ENCODE assay signal across 8 mouse cellular contexts in the genomic region with DNA sequence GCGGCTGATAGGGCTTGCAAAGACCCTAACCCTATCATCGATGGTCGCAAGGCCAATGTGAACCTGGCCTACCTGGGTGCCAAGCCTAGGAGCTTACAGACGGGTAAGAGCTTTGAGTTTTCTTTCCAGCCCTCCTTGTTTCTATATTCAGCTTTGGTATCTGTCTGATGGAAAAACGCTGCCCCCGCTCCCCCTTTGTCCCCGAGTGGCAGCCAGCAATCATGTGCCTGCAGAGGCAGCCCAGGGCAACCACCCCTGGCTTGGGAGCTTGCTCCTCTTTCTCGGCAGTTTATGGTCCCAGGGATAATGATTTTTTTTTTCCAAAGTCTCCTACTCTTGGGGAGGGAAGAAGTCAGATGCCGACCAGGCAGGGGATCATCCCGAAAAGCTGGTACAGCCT. TPM values are rescaled to one million over a fixed set of nuclear protein-coding genes. Genes with fewer than 3 reads are reported as not detected.
A peak's percentile ranks its signal among the peaks of the same experiment; 100 is the strongest.
DNase-seq lines count a peak whose midpoint lies in the region; ATAC-seq and TF ChIP-seq lines count a peak whose summit lies in the region.

No protein-coding gene starts in this region.

- TF ChIP-seq POLR2A in kidney, adult 2 months (IDR thresholded peaks at IDR 0.05; ENCODE audit: low read depth, low read length): no peak

- peak overlapping the region; percentile 91 for H3K4me2 ChIP-seq in midbrain, embryonic 12.5 days (replicated peaks)

- no peak for DNase-seq in kidney, adult 2 months
- DNase-seq in kidney, postnatal 14 days: no peak
- no peak for DNase-seq in embryonic facial prominence, embryonic 10.5 days (ENCODE audit: low spot score)
- no peak for DNase-seq in hindbrain, embryonic 10.5 days (ENCODE audit: low spot score)
- no peak for DNase-seq in yolk sac, embryonic 10.5 days (ENCODE audit: low spot score)
- no peak for DNase-seq in MN1 (ENCODE audit: low spot score)
- no peak for DNase-seq in right cerebral cortex, postnatal 25 days

- no peak for TF ChIP-seq CTCF in kidney, adult 2 months (conservative IDR thresholded peaks at IDR 0.05; ENCODE audit: insufficient read depth, insufficient read length, low read depth, low read length)

- peak overlapping the region; percentile 76 for H3K9ac ChIP-seq in midbrain, embryonic 12.5 days (replicated peaks)

- no peak for ATAC-seq in midbrain, embryonic 12.5 days (ENCODE audit: low FRiP score, low read depth)

- WGBS in kidney, adult 2 months: 69% methylated on average over 10 of the region's 10 CpGs
- 34% methylated on average over 10 of the region's 10 CpGs for WGBS in embryonic facial prominence, embryonic 10.5 days
- WGBS in hindbrain, embryonic 10.5 days: 34% methylated on average over 10 of the region's 10 CpGs
- 21% methylated on average over 10 of the region's 10 CpGs for WGBS in midbrain, embryonic 12.5 days

- H3K27me3 ChIP-seq in kidney, adult 2 months (replicated peaks; ENCODE audit: control insufficient read depth, insufficient read depth, low read length): no peaks in the 10 kb centered on the region
- H3K27me3 ChIP-seq in embryonic facial prominence, embryonic 10.5 days (replicated peaks; ENCODE audit: low read depth, poor library complexity, severe bottlenecking): peaks cover 35% of the 10 kb centered on the region
- peaks cover 30% of the 10 kb centered on the region for H3K27me3 ChIP-seq in hindbrain, embryonic 10.5 days (ENCODE audit: insufficient read depth, poor library complexity, severe bottlenecking)
- peaks cover 35% of the 10 kb centered on the region for H3K27me3 ChIP-seq in midbrain, embryonic 12.5 days

- H3K9me3 ChIP-seq in embryonic facial prominence, embryonic 10.5 days: no peaks in the 10 kb centered on the region
- no peaks in the 10 kb centered on the region for H3K9me3 ChIP-seq in hindbrain, embryonic 10.5 days
- no peaks in the 10 kb centered on the region for H3K9me3 ChIP-seq in midbrain, embryonic 12.5 days

- peak overlapping the region; percentile 82; the same call in 1 of the 2 replicates for H3K4me3 ChIP-seq in kidney, adult 2 months (ENCODE audit: insufficient read depth, low read depth, low read length)
- H3K4me3 ChIP-seq in embryonic facial prominence, embryonic 10.5 days: peak overlapping the region; percentile 81
- H3K4me3 ChIP-seq in hindbrain, embryonic 10.5 days: peak overlapping the region; percentile 86
- H3K4me3 ChIP-seq in midbrain, embryonic 12.5 days: peak overlapping the region; percentile 84

- no peak overlapping the region for H3K27ac ChIP-seq in kidney, adult 2 months (ENCODE audit: insufficient read depth, low read depth, low read length)
- peak overlapping the region; percentile 90 for H3K27ac ChIP-seq in embryonic facial prominence, embryonic 10.5 days (replicated peaks)
- H3K27ac ChIP-seq in hindbrain, embryonic 10.5 days: peak overlapping the region; percentile 96
- 0 out of 2 replicates have a peak overlapping the region, but pooled peaks have one; percentile 79 for H3K27ac ChIP-seq in midbrain, embryonic 12.5 days (replicated peaks)

- H3K4me1 ChIP-seq in kidney, adult 2 months (ENCODE audit: control insufficient read depth, insufficient read depth, low read length): no peaks in the 10 kb centered on the region; the same call in 1 of the 2 replicates
- H3K4me1 ChIP-seq in embryonic facial prominence, embryonic 10.5 days: peaks cover 84% of the 10 kb centered on the region
- peaks cover 85% of the 10 kb centered on the region for H3K4me1 ChIP-seq in hindbrain, embryonic 10.5 days (replicated peaks)
- peaks cover 64% of the 10 kb centered on the region for H3K4me1 ChIP-seq in midbrain, embryonic 12.5 days

- H3K36me3 ChIP-seq in kidney, adult 2 months (ENCODE audit: control insufficient read depth, insufficient read depth, low read length): no peaks in the 10 kb centered on the region
- H3K36me3 ChIP-seq in embryonic facial prominence, embryonic 10.5 days (replicated peaks): peaks cover 48% of the 10 kb centered on the region
- peaks cover 45% of the 10 kb centered on the region for H3K36me3 ChIP-seq in hindbrain, embryonic 10.5 days
- H3K36me3 ChIP-seq in midbrain, embryonic 12.5 days: peaks cover 27% of the 10 kb centered on the region

RNA-seq across cellular contexts. Expression of a gene that starts 2.5 kb away (rescaled TPM):
- 19.9 and 37.9 TPM in 2 replicates for polyA plus RNA-seq in kidney, adult 2 months (2012; rRNA removed)
- polyA plus RNA-seq in embryonic facial prominence, embryonic 10.5 days (2016; fragmentation: Nextera tagmentation; extraction: Ambion mirVana): 85.7 and 95.6 TPM in 2 replicates
- 92.3 and 95.9 TPM in 2 replicates for polyA plus RNA-seq in hindbrain, embryonic 10.5 days (2016; fragmentation: Nextera tagmentation; extraction: Ambion mirVana)
- polyA plus RNA-seq in midbrain, embryonic 12.5 days (2016; fragmentation: Nextera tagmentation; extraction: Ambion mirVana): 58.0 and 61.4 TPM in 2 replicates

RNA-seq across cellular contexts. Expression of a gene that starts 22.9 kb away (rescaled TPM):
- polyA plus RNA-seq in kidney, adult 2 months (2012; rRNA removed): 53.8 and 56.7 TPM in 2 replicates
- 176 and 179 TPM in 2 replicates for polyA plus RNA-seq in embryonic facial prominence, embryonic 10.5 days (2016; fragmentation: Nextera tagmentation; extraction: Ambion mirVana)
- polyA plus RNA-seq in hindbrain, embryonic 10.5 days (2016; fragmentation: Nextera tagmentation; extraction: Ambion mirVana): 158 and 162 TPM in 2 replicates
- 122 and 126 TPM in 2 replicates for polyA plus RNA-seq in midbrain, embryonic 12.5 days (2016; fragmentation: Nextera tagmentation; extraction: Ambion mirVana)

RNA-seq across cellular contexts. Expression of a gene that starts 45.3 kb away (rescaled TPM):
- polyA plus RNA-seq in kidney, adult 2 months (2012; rRNA removed): 0.14 and 0.17 TPM in 2 replicates
- 0.26 and 0.46 TPM in 2 replicates for polyA plus RNA-seq in embryonic facial prominence, embryonic 10.5 days (2016; fragmentation: Nextera tagmentation; extraction: Ambion mirVana)
- polyA plus RNA-seq in hindbrain, embryonic 10.5 days (2016; fragmentation: Nextera tagmentation; extraction: Ambion mirVana): 0.47 and 0.49 TPM in 2 replicates
- 0.59 and 0.82 TPM in 2 replicates for polyA plus RNA-seq in midbrain, embryonic 12.5 days (2016; fragmentation: Nextera tagmentation; extraction: Ambion mirVana)
